Mouse (Mus musculus): ENCODE data around the gene Gm10037. TPM values are rescaled to one million over a fixed set of nuclear protein-coding genes. Genes with fewer than 3 reads are reported as not detected.
A peak's percentile ranks its signal among the peaks of the same experiment; 100 is the strongest.
"Not testable (repeated sequence)": the region's sequence is repeated elsewhere in the genome, so short reads cannot be mapped to it uniquely, and the experiment has no call there.

Gm10037 gene
- polyA plus RNA-seq, 1 experiment: 0.34 TPM

- DNase-seq: peak; percentile 72
- Histone ChIP-seq H3K4me1 (replicated peaks; ENCODE audit: control insufficient read depth, insufficient read depth, low read length) (0 out of 2 replicates have a peak, but pooled peaks cover 2% of the 10 kb centered on the region), H3K36me3 (ENCODE audit: control insufficient read depth, insufficient read depth, low read length) (no peaks in the 10 kb centered on the region), H3K27me3 (ENCODE audit: control insufficient read depth, insufficient read depth, low read length) (no peaks in the 10 kb centered on the region), H3K27ac (ENCODE audit: control insufficient read depth, insufficient read depth, low read length) (peak within 1 kb of the TSS; percentile 63), H3K4me3 (ENCODE audit: control insufficient read depth, insufficient read depth, low read length) (peak within 1 kb of the TSS; percentile 62)
- 4% methylated on average over 31 of the region's 31 CpGs for WGBS
- TF ChIP-seq CTCF (IDR thresholded peaks at IDR 0.05; ENCODE audit: borderline replicate concordance, control insufficient read depth, extremely low read depth, insufficient read depth, low read length, poor library complexity): no peak
Measured at GRCm38 (mm10) chr13:67813710-67814660, 16.9 kb upstream of the Gm10037 start, which contains the start of gene Zfp273. Gene Zfp273, plus strand, starts transcription at chr13:67813740.

DNA sequence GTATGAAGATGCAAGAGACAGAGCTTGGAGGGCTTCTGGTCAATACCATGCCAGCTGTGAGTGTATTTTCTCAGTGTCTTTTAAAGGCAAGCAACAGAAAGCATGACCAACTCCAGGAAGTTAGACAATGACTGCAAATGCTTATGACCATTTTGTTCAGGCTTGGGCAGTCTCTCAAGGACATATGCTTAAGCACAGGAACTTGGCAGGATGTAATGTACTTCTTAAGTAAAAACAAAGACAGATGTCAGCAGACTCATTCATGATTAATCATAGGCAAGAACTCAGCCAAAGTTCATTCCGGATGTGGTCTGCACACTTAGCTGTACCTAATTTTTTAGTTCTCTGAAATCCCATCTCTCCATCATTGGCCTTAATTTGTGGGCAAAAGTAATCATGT is 12.3 kb upstream of the Gm10037 start:
- 98% methylated on average over 1 of the region's 1 CpGs for WGBS
- TF ChIP-seq CTCF (IDR thresholded peaks at IDR 0.05; ENCODE audit: borderline replicate concordance, control insufficient read depth, extremely low read depth, insufficient read depth, low read length, poor library complexity): no peak
- no peak for TF ChIP-seq POLR2A (IDR thresholded peaks at IDR 0.05; ENCODE audit: control insufficient read depth, extremely low read depth, insufficient read depth, low read length, poor library complexity)
- H3K27ac ChIP-seq (ENCODE audit: control insufficient read depth, insufficient read depth, low read length): no peak overlapping the region
- H3K4me3 ChIP-seq (ENCODE audit: control insufficient read depth, insufficient read depth, low read length): no peak overlapping the region
- no peaks in the 10 kb centered on the region for H3K36me3 ChIP-seq (ENCODE audit: control insufficient read depth, insufficient read depth, low read length)
- no peak for DNase-seq
- H3K4me1 ChIP-seq (replicated peaks; ENCODE audit: control insufficient read depth, insufficient read depth, low read length): 0 out of 2 replicates have a peak, but pooled peaks cover 2% of the 10 kb centered on the region
- no peaks in the 10 kb centered on the region for H3K27me3 ChIP-seq (ENCODE audit: control insufficient read depth, insufficient read depth, low read length)

- DNase-seq; H3K4me3 ChIP-seq (ENCODE audit: control insufficient read depth, insufficient read depth, low read length); H3K4me1 ChIP-seq (replicated peaks; ENCODE audit: control insufficient read depth, insufficient read depth, low read length); H3K27ac ChIP-seq (ENCODE audit: control insufficient read depth, insufficient read depth, low read length); H3K36me3 ChIP-seq (ENCODE audit: control insufficient read depth, insufficient read depth, low read length); H3K27me3 ChIP-seq (ENCODE audit: control insufficient read depth, insufficient read depth, low read length): not testable (repeated sequence)
Measured at GRCm38 (mm10) chr13:67833137-67833536, 2.2 kb downstream of the Gm10037 start.

DNA sequence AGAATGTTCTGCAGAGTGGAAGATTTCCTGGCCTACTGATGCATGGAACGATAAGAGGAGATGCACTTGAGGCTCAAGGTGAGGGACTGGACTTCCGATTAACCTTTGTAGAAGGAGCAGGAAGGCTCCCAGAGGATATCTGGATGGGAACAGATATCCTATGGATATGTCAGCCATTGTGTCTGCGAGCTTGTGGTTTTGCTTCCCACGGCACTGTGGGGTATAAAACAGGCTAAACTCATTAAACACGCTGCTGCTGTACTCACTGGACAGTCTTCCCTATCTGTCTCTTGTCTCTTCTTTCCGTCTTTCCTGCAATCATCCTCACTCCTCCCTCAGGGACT is 12.8 kb downstream of the Gm10037 start:
- no peaks in the 10 kb centered on the region for H3K4me1 ChIP-seq (replicated peaks; ENCODE audit: control insufficient read depth, insufficient read depth, low read length)
- no peak overlapping the region for H3K4me3 ChIP-seq (ENCODE audit: control insufficient read depth, insufficient read depth, low read length)
- H3K27me3 ChIP-seq (ENCODE audit: control insufficient read depth, insufficient read depth, low read length): no peaks in the 10 kb centered on the region
- no peak overlapping the region for H3K27ac ChIP-seq (ENCODE audit: control insufficient read depth, insufficient read depth, low read length)
- TF ChIP-seq POLR2A (IDR thresholded peaks at IDR 0.05; ENCODE audit: control insufficient read depth, extremely low read depth, insufficient read depth, low read length, poor library complexity): no peak
- no peak for TF ChIP-seq CTCF (IDR thresholded peaks at IDR 0.05; ENCODE audit: borderline replicate concordance, control insufficient read depth, extremely low read depth, insufficient read depth, low read length, poor library complexity)
- H3K36me3 ChIP-seq (ENCODE audit: control insufficient read depth, insufficient read depth, low read length): no peaks in the 10 kb centered on the region
- WGBS: 66% methylated on average over 6 of the region's 6 CpGs
- DNase-seq: no peak

DNA sequence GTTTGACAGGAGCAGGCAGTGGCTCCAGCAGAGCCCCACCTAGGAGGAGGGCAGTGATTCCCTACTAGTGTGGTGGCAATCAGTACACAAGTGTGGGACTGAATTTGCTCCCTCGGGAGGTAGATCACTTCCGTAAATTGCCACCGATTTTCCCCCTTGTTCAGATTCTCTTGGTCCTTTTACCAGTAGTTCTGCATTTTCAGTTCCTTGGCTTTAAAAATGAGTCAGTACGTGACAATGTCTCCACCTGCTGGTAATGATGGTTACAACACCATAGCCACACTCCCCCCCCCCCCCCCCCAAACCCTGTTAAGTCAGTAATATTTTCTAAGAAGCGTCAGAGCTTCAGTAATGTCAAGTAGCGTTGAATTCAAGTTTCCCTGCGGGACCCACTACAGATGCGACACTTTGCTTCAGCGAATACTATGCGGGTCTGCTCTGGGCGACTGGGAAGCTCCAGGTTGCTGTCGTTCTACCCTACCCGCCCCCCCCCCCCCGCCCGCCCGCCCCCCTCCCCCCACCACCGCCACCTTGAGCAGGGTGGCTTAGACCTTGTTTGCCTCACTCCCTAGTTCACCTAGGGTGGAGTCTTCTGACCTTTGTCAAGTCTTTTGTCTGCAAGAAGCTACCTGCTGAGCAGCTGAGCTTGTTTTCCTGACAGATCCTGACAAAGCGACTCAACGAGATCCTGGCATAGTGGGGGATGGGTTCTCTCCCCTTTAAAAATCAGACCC is 13.4 kb downstream of the Gm10037 start:
- DNase-seq: peak; percentile 38
- H3K27me3 ChIP-seq (ENCODE audit: control insufficient read depth, insufficient read depth, low read length): no peaks in the 10 kb centered on the region
- no peak overlapping the region for H3K27ac ChIP-seq (ENCODE audit: control insufficient read depth, insufficient read depth, low read length)
- no peaks in the 10 kb centered on the region for H3K4me1 ChIP-seq (replicated peaks; ENCODE audit: control insufficient read depth, insufficient read depth, low read length)
- no peaks in the 10 kb centered on the region for H3K36me3 ChIP-seq (ENCODE audit: control insufficient read depth, insufficient read depth, low read length)
- TF ChIP-seq CTCF (IDR thresholded peaks at IDR 0.05; ENCODE audit: borderline replicate concordance, control insufficient read depth, extremely low read depth, insufficient read depth, low read length, poor library complexity) (no peak), POLR2A (IDR thresholded peaks at IDR 0.05; ENCODE audit: control insufficient read depth, extremely low read depth, insufficient read depth, low read length, poor library complexity) (no peak)
- peak overlapping the region; percentile 21; the same call in 1 of the 2 replicates for H3K4me3 ChIP-seq (ENCODE audit: control insufficient read depth, insufficient read depth, low read length)
- 5% methylated on average over 18 of the region's 19 CpGs for WGBS

DNA sequence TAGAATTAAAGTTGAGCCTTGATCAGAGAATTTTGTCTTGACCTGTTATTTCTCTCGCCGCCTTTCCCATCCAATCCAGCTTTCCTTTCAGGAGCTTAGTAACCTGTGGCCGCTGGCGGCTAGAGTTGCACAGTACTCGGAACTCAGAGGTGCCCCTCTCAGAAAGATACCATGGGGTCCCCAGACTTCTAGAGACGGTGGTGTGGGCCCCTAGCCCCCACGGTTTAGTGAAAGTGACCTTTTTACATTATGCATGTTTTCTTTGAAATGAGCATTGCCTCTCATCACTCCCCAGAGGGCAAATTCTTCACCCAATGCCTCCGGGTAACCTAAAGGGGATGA is 13.9 kb downstream of the Gm10037 start:
- H3K4me3 ChIP-seq (ENCODE audit: control insufficient read depth, insufficient read depth, low read length): no peak overlapping the region
- H3K27me3 ChIP-seq (ENCODE audit: control insufficient read depth, insufficient read depth, low read length): no peaks in the 10 kb centered on the region
- 58% methylated on average over 8 of the region's 8 CpGs for WGBS
- H3K36me3 ChIP-seq (ENCODE audit: control insufficient read depth, insufficient read depth, low read length): no peaks in the 10 kb centered on the region
- DNase-seq: no peak
- H3K4me1 ChIP-seq (replicated peaks; ENCODE audit: control insufficient read depth, insufficient read depth, low read length): no peaks in the 10 kb centered on the region
- no peak for TF ChIP-seq CTCF (IDR thresholded peaks at IDR 0.05; ENCODE audit: borderline replicate concordance, control insufficient read depth, extremely low read depth, insufficient read depth, low read length, poor library complexity)
- H3K27ac ChIP-seq (ENCODE audit: control insufficient read depth, insufficient read depth, low read length): no peak overlapping the region
